Mouse (Mus musculus) CH12.LX (cell line): ENCODE measurements around the gene Mrps36. TPM values are rescaled to one million over a fixed set of nuclear protein-coding genes. Genes with fewer than 3 reads are reported as not detected.
A peak's percentile ranks its signal among the peaks of the same experiment; 100 is the strongest.

Experiments
- DNase-seq: peaks from one replicate; pipeline ENCODE4 v3.0.0-alpha.2; 2013; ENCODE audit errors: extremely low read depth
- H3K27ac ChIP-seq: 2 replicates; pipeline ENCODE4 v1.5.1; 2012; ENCODE audit warnings: low read depth, mild to moderate bottlenecking, control low read depth, moderate library complexity; ENCODE audit not compliant: insufficient read depth
- H3K27me3 ChIP-seq: replicated peaks from 2 replicates; pipeline ENCODE3; 2012; ENCODE audit warnings: inconsistent platforms
- H3K36me3 ChIP-seq, 2 experiments: replicated peaks in 1 of 2; 2 replicates each; pipeline versions ENCODE3 to v1.6.1; 2012; ENCODE audit warnings: inconsistent platforms in 1 of 2, low read length in 1 of 2, mild to moderate bottlenecking in 1 of 2, mixed read lengths in 1 of 2, moderate library complexity in 1 of 2; ENCODE audit not compliant: control insufficient read depth in 1 of 2, insufficient read depth in 1 of 2
- H3K4me1 ChIP-seq, 2 experiments: 2 replicates each; pipeline ENCODE4 v1.6.1; 2012; ENCODE audit warnings: inconsistent platforms in 1 of 2, moderate library complexity in 1 of 2; ENCODE audit not compliant: insufficient read depth in 2 of 2, control insufficient read depth in 1 of 2
- H3K4me2 ChIP-seq: 2 replicates; pipeline ENCODE4 v1.6.1; 2012; ENCODE audit warnings: low read depth, mild to moderate bottlenecking, control low read depth; ENCODE audit not compliant: poor library complexity, insufficient read depth, severe bottlenecking
- H3K4me3 ChIP-seq, 3 experiments: fragments of 150-350 bp in 1 of 3; sonication (generic) in 1 of 3; replicated peaks in 1 of 3; 2 replicates each; pipeline versions ENCODE3 to v1.5.1; 2011 to 2012; ENCODE audit warnings: low read depth in 2 of 3, low read length in 2 of 3, mild to moderate bottlenecking in 2 of 3, moderate library complexity in 2 of 3, control low read depth in 1 of 3, improper control_type of control experiment in 1 of 3, inconsistent platforms in 1 of 3, mixed read lengths in 1 of 3; ENCODE audit not compliant: poor library complexity in 1 of 3
- H3K79me2 ChIP-seq: replicated peaks from 2 replicates; pipeline ENCODE4 v1.6.1; 2012; ENCODE audit warnings: mild to moderate bottlenecking, moderate library complexity; ENCODE audit not compliant: control insufficient read depth, poor library complexity, insufficient read depth, severe bottlenecking; ENCODE audit errors: extremely low read depth
- H3K9ac ChIP-seq: 2 replicates; pipeline ENCODE4 v1.6.1; 2012; ENCODE audit warnings: low read depth, mild to moderate bottlenecking, control low read depth, moderate library complexity; ENCODE audit not compliant: insufficient read depth
- H3K9me3 ChIP-seq: replicated peaks from 2 replicates; pipeline ENCODE3; 2012; ENCODE audit warnings: low read length, inconsistent platforms, mixed read lengths
- BHLHE40 ChIP-seq: IDR thresholded peaks from 2 replicates; pipeline ENCODE4 v1.6.1; 2011; ENCODE audit warnings: mild to moderate bottlenecking, low read depth, low read length, improper control_type of control experiment
- CHD2 ChIP-seq: IDR thresholded peaks from 2 replicates; pipeline ENCODE4 v1.6.1; 2011; ENCODE audit warnings: low read length, improper control_type of control experiment
- E2F4 ChIP-seq: IDR thresholded peaks from 2 replicates; pipeline ENCODE4 v1.6.1; 2011; ENCODE audit warnings: low read depth, low read length, improper control_type of control experiment; ENCODE audit not compliant: insufficient replicate concordance
- ELF1 ChIP-seq: IDR thresholded peaks from 2 replicates; pipeline ENCODE4 v1.6.1; 2014; ENCODE audit warnings: low read depth, mild to moderate bottlenecking, inconsistent platforms, low read length, improper control_type of control experiment
- EP300 ChIP-seq: IDR thresholded peaks from 2 replicates; pipeline ENCODE4 v1.6.1; 2011; ENCODE audit warnings: low read length, improper control_type of control experiment
- ETS1 ChIP-seq: conservative IDR thresholded peaks from 2 replicates; pipeline ENCODE4 v1.6.1; 2012; ENCODE audit warnings: low read depth, mild to moderate bottlenecking, inconsistent platforms, low read length, improper control_type of control experiment, moderate library complexity
- HCFC1 ChIP-seq: IDR thresholded peaks from 2 replicates; pipeline ENCODE4 v1.6.1; 2012; ENCODE audit warnings: low read depth, mild to moderate bottlenecking, inconsistent platforms, low read length, improper control_type of control experiment
- IRF4 ChIP-seq: IDR thresholded peaks from 2 replicates; pipeline ENCODE4 v1.6.1; 2014; ENCODE audit warnings: low read depth, mild to moderate bottlenecking, inconsistent platforms, low read length, improper control_type of control experiment
- JUN ChIP-seq: IDR thresholded peaks from 2 replicates; pipeline ENCODE4 v1.6.1; 2011; ENCODE audit warnings: low read depth, mild to moderate bottlenecking, low read length, improper control_type of control experiment, moderate library complexity; ENCODE audit not compliant: insufficient read depth
- KAT2A ChIP-seq: IDR thresholded peaks from 2 replicates; pipeline ENCODE4 v1.6.1; 2012; ENCODE audit warnings: low read length, improper control_type of control experiment, inconsistent platforms; ENCODE audit not compliant: insufficient replicate concordance
- MAFK ChIP-seq: IDR thresholded peaks from 2 replicates; pipeline ENCODE4 v1.6.1; 2011; ENCODE audit warnings: low read length, improper control_type of control experiment; ENCODE audit not compliant: insufficient replicate concordance
- MAX ChIP-seq: IDR thresholded peaks from 2 replicates; pipeline ENCODE4 v1.6.1; 2011; ENCODE audit warnings: low read length, improper control_type of control experiment
- MEF2A ChIP-seq: IDR thresholded peaks from 2 replicates; pipeline ENCODE4 v1.6.1; 2014; ENCODE audit warnings: low read depth, mild to moderate bottlenecking, inconsistent platforms, low read length, improper control_type of control experiment, borderline replicate concordance
- MXI1 ChIP-seq: IDR thresholded peaks from 2 replicates; pipeline ENCODE4 v1.6.1; 2011; ENCODE audit warnings: mild to moderate bottlenecking, low read depth, low read length, improper control_type of control experiment
- NELFE ChIP-seq: IDR thresholded peaks from 2 replicates; pipeline ENCODE4 v1.6.1; 2011; ENCODE audit warnings: low read depth, low read length, improper control_type of control experiment
- POLR2A ChIP-seq: IDR thresholded peaks from 2 replicates; pipeline ENCODE4 v1.6.1; 2011; ENCODE audit warnings: low read depth, mild to moderate bottlenecking, improper control_type of control experiment, low read length
- POLR2AphosphoS2 ChIP-seq: IDR thresholded peaks from 2 replicates; pipeline ENCODE4 v1.6.1; 2011; ENCODE audit warnings: low read depth, low read length, improper control_type of control experiment
- SIN3A ChIP-seq: IDR thresholded peaks from 2 replicates; pipeline ENCODE4 v1.6.1; 2012; ENCODE audit warnings: low read length, improper control_type of control experiment, inconsistent platforms
- TBP ChIP-seq: conservative IDR thresholded peaks from 2 replicates; pipeline ENCODE4 v1.6.1; 2011; ENCODE audit warnings: low read depth, low read length, improper control_type of control experiment
- TCF12 ChIP-seq: IDR thresholded peaks from 2 replicates; pipeline ENCODE4 v1.6.1; 2014; ENCODE audit warnings: low read depth, mild to moderate bottlenecking, inconsistent platforms, low read length, improper control_type of control experiment
- UBTF ChIP-seq: IDR thresholded peaks from 2 replicates; pipeline ENCODE4 v1.6.1; 2012; ENCODE audit warnings: low read depth, mild to moderate bottlenecking, inconsistent platforms, low read length, improper control_type of control experiment, moderate library complexity
- ZMIZ1 ChIP-seq: IDR thresholded peaks from 2 replicates; pipeline ENCODE4 v1.6.1; 2012; ENCODE audit warnings: low read depth, mild to moderate bottlenecking, inconsistent platforms, low read length, improper control_type of control experiment
- dilution Hi-C: fragments of 300-500 bp; cut with MboI; formaldehyde crosslinking; loops from 2 replicates; pipeline ENCODE4 v1.14.3; 2020; ENCODE audit warnings: low sequenced_read_pairs; ENCODE audit not compliant: extremely low pct_unique_long_range_greater_than_20kb, extremely low pct_ligation_motif_present
- in situ Hi-C: fragments of 300-500 bp; cut with MboI; formaldehyde crosslinking; loops from 3 replicates; pipeline ENCODE4 v1.14.3; 2019; ENCODE audit warnings: low sequenced_read_pairs, low pct_ligation_motif_present, low pct_unique_long_range_greater_than_20kb, mixed read lengths
- polyA plus RNA-seq: library from polyadenylated mRNA; unstranded; fragments of >175 nt; gene quantifications from 2 replicates; pipeline ENCODE4 v1.2.1, GENCODE M21; 2012; ENCODE audit warnings: low read depth; ENCODE audit not compliant: insufficient read length
- total RNA-seq, 2 experiments: library from RNA; depleted of rRNA; stranded (reverse); fragments of 300-350 nt in 1 of 2; fragments of >200 nt in 1 of 2; gene quantifications; 2 replicates each; pipeline ENCODE4 v1.2.3; 2012 to 2014

Gene Mrps36
- total and polyA plus RNA-seq, 3 experiments, result 70.0 to 94.0 (median 89.3) TPM

DNA sequence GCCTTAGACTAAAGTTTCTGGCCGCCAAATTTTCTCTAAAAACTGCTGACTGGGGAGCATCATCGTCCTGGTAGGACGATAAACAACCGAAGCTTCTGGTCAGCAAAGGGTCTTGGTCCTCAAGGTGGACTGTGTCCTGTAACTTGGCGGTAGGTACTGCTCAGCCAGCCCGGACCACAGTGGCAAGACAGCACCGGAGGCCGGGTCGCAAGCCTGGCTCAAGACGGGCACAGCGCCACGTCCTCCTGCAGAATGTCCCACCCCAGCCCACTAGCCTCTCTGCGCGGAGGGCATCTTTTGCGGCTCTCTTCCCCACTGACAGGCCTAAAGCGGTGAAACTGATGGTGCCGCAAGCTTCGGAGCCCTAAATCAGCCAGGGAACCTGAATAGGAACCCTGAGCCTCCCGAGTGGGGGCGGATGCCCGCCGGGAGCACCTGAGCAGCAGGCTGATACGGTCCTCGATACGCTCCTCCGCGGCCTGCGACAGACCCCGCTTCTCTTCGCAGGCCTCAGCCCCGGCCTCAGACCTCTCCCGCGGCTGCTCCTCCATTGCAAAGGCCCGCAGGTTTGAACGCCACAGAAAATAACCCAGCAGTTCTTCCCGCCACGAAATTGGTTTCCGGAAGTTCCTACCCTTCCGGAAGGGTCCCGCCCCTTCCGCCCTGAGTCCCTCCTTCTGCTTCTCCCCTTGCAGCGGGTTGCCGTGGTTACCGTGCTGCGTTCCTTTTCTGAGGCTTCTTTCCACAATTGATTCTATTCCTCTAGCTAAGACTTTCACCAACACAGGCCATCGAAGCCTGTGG is 31.0 kb upstream of the Mrps36 start, which contains the start of gene Cenph:
Gene Cenph (minus strand): TSS at position 648 of the 804 bp plus-strand sequence.
- in situ Hi-C loops (no loop called here), dilution Hi-C loops (no loop called here)
- Histone ChIP-seq H3K9ac (peak within 1 kb of the TSS; percentile 56), H3K27me3 (no peaks in the 10 kb centered on the region), H3K9me3 (no peaks in the 10 kb centered on the region), H3K4me1 (peaks cover 0 to 23% of the 10 kb centered on the region in 2 experiments; a peak in 2 of 4 replicates), H3K4me3 (peak within 1 kb of the TSS; percentile 81 to 86 (median 81)), H3K4me2 (peak within 1 kb of the TSS; percentile 62), H3K36me3 (peaks cover 28 to 59% of the 10 kb centered on the region in 2 experiments), H3K79me2 (peaks cover 12% of the 10 kb centered on the region), H3K27ac (peak within 1 kb of the TSS; percentile 7; the same call in 1 of the 2 replicates)
- TF ChIP-seq HCFC1 (peak; percentile 83), POLR2AphosphoS2 (no peak; the same call in 1 of the 2 replicates), ELF1 (peak; percentile 92), POLR2A (peak; percentile 71), JUN (no peak), IRF4 (peak; percentile 38; the same call in 1 of the 2 replicates), MXI1 (peak; percentile 91; the same call in 1 of the 2 replicates), UBTF (no peak), TBP (no peak; the same call in 1 of the 2 replicates), MAX (0 out of 2 replicates have a peak, but pooled peaks have one; percentile 23), CHD2 (no peak), BHLHE40 (no peak), E2F4 (peak; percentile 99), EP300 (no peak), KAT2A (peak; percentile 62; the same call in 1 of the 2 replicates), SIN3A (peak; percentile 98), TCF12 (peak; percentile 52; the same call in 1 of the 2 replicates), NELFE (peak; percentile 71), ZMIZ1 (peak; percentile 53; the same call in 1 of the 2 replicates)
- DNase-seq, result peak; percentile 93

DNA sequence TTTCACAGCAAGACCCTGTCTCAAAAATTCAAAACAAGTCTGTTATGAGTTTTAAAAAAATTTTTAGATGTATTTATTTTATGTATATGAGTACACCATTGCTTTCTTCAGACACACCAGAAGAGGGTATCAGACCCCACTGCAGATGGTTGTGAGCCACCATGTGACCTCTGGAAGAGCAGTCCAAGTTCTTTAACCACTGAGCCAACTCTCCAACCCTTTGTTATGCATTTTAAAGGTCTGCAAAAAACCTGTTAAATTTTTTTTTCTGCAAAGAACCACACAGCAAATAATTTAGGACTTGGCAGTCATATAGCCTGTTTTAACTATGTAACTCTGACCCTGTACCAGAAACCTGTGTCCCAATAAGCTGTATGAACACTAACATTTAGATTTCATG is 30.2 kb upstream of the Mrps36 start:
- Histone ChIP-seq H3K27ac (no peak overlapping the region), H3K4me3 (peak overlapping the region; percentile 81 to 86 (median 81)), H3K4me2 (peak overlapping the region; percentile 62)

More for the DNA sequence above, 30.2 kb upstream of the Mrps36 start:
- Histone ChIP-seq H3K4me1 (peaks cover 0 to 23% of the 10 kb centered on the region in 2 experiments; a peak in 2 of 4 replicates), H3K79me2 (peaks cover 12% of the 10 kb centered on the region), H3K9ac (peak overlapping the region; percentile 56; the same call in 1 of the 2 replicates), H3K9me3 (peaks cover 2% of the 10 kb centered on the region), H3K27me3 (no peaks in the 10 kb centered on the region), H3K36me3 (peaks cover 29 to 59% of the 10 kb centered on the region in 2 experiments)
- in situ Hi-C loops (no loop called here), dilution Hi-C loops (no loop called here)
- no peak for DNase-seq
- no peak for TF ChIP-seq ETS1
- TF ChIP-seq MEF2A, result no peak
- no peak for TF ChIP-seq SIN3A
- TF ChIP-seq TBP, result no peak
- no peak for TF ChIP-seq POLR2AphosphoS2
- no peak for TF ChIP-seq MAX
- no peak for TF ChIP-seq MXI1
- no peak for TF ChIP-seq MAFK
